Mouse (Mus musculus) gastrocnemius, postnatal 10 days (tissue): ENCODE measurements at regions not wholly inside any gene's neighbourhood (a gene's known extent, or its start where the extent isn't known, plus 50 kb on each side); places are given as distances from the start of the nearest gene placed in this dataset.

Experiments used
- DNase-seq: peaks from one replicate; pipeline ENCODE4 v3.0.0; 2021; ENCODE audit warnings: mixed read lengths

GRCm38 (mm10) chr9:87326374-87327295 lies 71.3 kb upstream of the Cep162 start:
- no peak for DNase-seq

GRCm38 (mm10) chr9:87323690-87324089 lies 68.4 kb upstream of the Cep162 start:
- DNase-seq: no peak

- DNase-seq: no peak
Measured at GRCm38 (mm10) chr9:87320758-87321157, 65.4 kb upstream of the Cep162 start.

GRCm38 (mm10) chr9:87318767-87319166 lies 63.4 kb upstream of the Cep162 start:
- DNase-seq: no peak

- no peak for DNase-seq
Measured at GRCm38 (mm10) chr9:87310150-87310549, 54.8 kb upstream of the Cep162 start.
